Mouse (Mus musculus) CH12.LX (cell line): ENCODE results near the gene Ret. TPM values are rescaled to one million over a fixed set of nuclear protein-coding genes. Genes with fewer than 3 reads are reported as not detected.

ENCODE experiments used
- DNase-seq: peaks from one replicate; pipeline ENCODE4 v3.0.0-alpha.2; 2013; ENCODE audit errors: extremely low read depth
- H3K27ac ChIP-seq: 2 replicates; pipeline ENCODE4 v1.5.1; 2012; ENCODE audit warnings: low read depth, mild to moderate bottlenecking, control low read depth, moderate library complexity; ENCODE audit not compliant: insufficient read depth
- H3K27me3 ChIP-seq: replicated peaks from 2 replicates; pipeline ENCODE3; 2012; ENCODE audit warnings: inconsistent platforms
- H3K36me3 ChIP-seq, 2 experiments: replicated peaks in 1 of 2; 2 replicates each; pipeline versions ENCODE3 to v1.6.1; 2012; ENCODE audit warnings: inconsistent platforms in 1 of 2, low read length in 1 of 2, mild to moderate bottlenecking in 1 of 2, mixed read lengths in 1 of 2, moderate library complexity in 1 of 2; ENCODE audit not compliant: control insufficient read depth in 1 of 2, insufficient read depth in 1 of 2
- H3K4me1 ChIP-seq, 2 experiments: 2 replicates each; pipeline ENCODE4 v1.6.1; 2012; ENCODE audit warnings: inconsistent platforms in 1 of 2, moderate library complexity in 1 of 2; ENCODE audit not compliant: insufficient read depth in 2 of 2, control insufficient read depth in 1 of 2
- H3K4me2 ChIP-seq: 2 replicates; pipeline ENCODE4 v1.6.1; 2012; ENCODE audit warnings: low read depth, mild to moderate bottlenecking, control low read depth; ENCODE audit not compliant: poor library complexity, insufficient read depth, severe bottlenecking
- H3K4me3 ChIP-seq, 3 experiments: fragments of 150-350 bp in 1 of 3; sonication (generic) in 1 of 3; replicated peaks in 1 of 3; 2 replicates each; pipeline versions ENCODE3 to v1.5.1; 2011 to 2012; ENCODE audit warnings: low read depth in 2 of 3, low read length in 2 of 3, mild to moderate bottlenecking in 2 of 3, moderate library complexity in 2 of 3, control low read depth in 1 of 3, improper control_type of control experiment in 1 of 3, inconsistent platforms in 1 of 3, mixed read lengths in 1 of 3; ENCODE audit not compliant: poor library complexity in 1 of 3
- H3K79me2 ChIP-seq: replicated peaks from 2 replicates; pipeline ENCODE4 v1.6.1; 2012; ENCODE audit warnings: mild to moderate bottlenecking, moderate library complexity; ENCODE audit not compliant: control insufficient read depth, poor library complexity, insufficient read depth, severe bottlenecking; ENCODE audit errors: extremely low read depth
- H3K9ac ChIP-seq: 2 replicates; pipeline ENCODE4 v1.6.1; 2012; ENCODE audit warnings: low read depth, mild to moderate bottlenecking, control low read depth, moderate library complexity; ENCODE audit not compliant: insufficient read depth
- H3K9me3 ChIP-seq: replicated peaks from 2 replicates; pipeline ENCODE3; 2012; ENCODE audit warnings: low read length, inconsistent platforms, mixed read lengths
- BHLHE40 ChIP-seq: IDR thresholded peaks from 2 replicates; pipeline ENCODE4 v1.6.1; 2011; ENCODE audit warnings: mild to moderate bottlenecking, low read depth, low read length, improper control_type of control experiment
- CHD1 ChIP-seq: IDR thresholded peaks from 2 replicates; pipeline ENCODE4 v1.6.1; 2012; ENCODE audit warnings: low read depth, low read length, improper control_type of control experiment, inconsistent platforms
- CTCF ChIP-seq, 2 experiments: IDR thresholded peaks in 1 of 2; conservative IDR thresholded peaks in 1 of 2; 2 replicates each; pipeline ENCODE4 v1.5.1; 2011 to 2012; ENCODE audit warnings: low read depth in 2 of 2, low read length in 2 of 2, improper control_type of control experiment in 1 of 2, inconsistent platforms in 1 of 2, mild to moderate bottlenecking in 1 of 2, moderate library complexity in 1 of 2
- E2F4 ChIP-seq: IDR thresholded peaks from 2 replicates; pipeline ENCODE4 v1.6.1; 2011; ENCODE audit warnings: low read depth, low read length, improper control_type of control experiment; ENCODE audit not compliant: insufficient replicate concordance
- ELF1 ChIP-seq: IDR thresholded peaks from 2 replicates; pipeline ENCODE4 v1.6.1; 2014; ENCODE audit warnings: low read depth, mild to moderate bottlenecking, inconsistent platforms, low read length, improper control_type of control experiment
- ETS1 ChIP-seq: conservative IDR thresholded peaks from 2 replicates; pipeline ENCODE4 v1.6.1; 2012; ENCODE audit warnings: low read depth, mild to moderate bottlenecking, inconsistent platforms, low read length, improper control_type of control experiment, moderate library complexity
- GABPA ChIP-seq: IDR thresholded peaks from 2 replicates; pipeline ENCODE4 v1.6.1; 2012; ENCODE audit warnings: low read depth, low read length, improper control_type of control experiment, inconsistent platforms; ENCODE audit not compliant: insufficient replicate concordance
- KAT2A ChIP-seq: IDR thresholded peaks from 2 replicates; pipeline ENCODE4 v1.6.1; 2012; ENCODE audit warnings: low read length, improper control_type of control experiment, inconsistent platforms; ENCODE audit not compliant: insufficient replicate concordance
- MXI1 ChIP-seq: IDR thresholded peaks from 2 replicates; pipeline ENCODE4 v1.6.1; 2011; ENCODE audit warnings: mild to moderate bottlenecking, low read depth, low read length, improper control_type of control experiment
- MYC ChIP-seq: IDR thresholded peaks from 2 replicates; pipeline ENCODE4 v1.6.1; 2011; ENCODE audit warnings: low read depth, mild to moderate bottlenecking, improper control_type of control experiment, low read length
- PAX5 ChIP-seq: IDR thresholded peaks from 2 replicates; pipeline ENCODE4 v1.6.1; 2012; ENCODE audit warnings: low read length, inconsistent platforms, mixed read lengths
- POLR2A ChIP-seq: IDR thresholded peaks from 2 replicates; pipeline ENCODE4 v1.6.1; 2011; ENCODE audit warnings: low read depth, mild to moderate bottlenecking, improper control_type of control experiment, low read length
- POLR2AphosphoS2 ChIP-seq: IDR thresholded peaks from 2 replicates; pipeline ENCODE4 v1.6.1; 2011; ENCODE audit warnings: low read depth, low read length, improper control_type of control experiment
- RAD21 ChIP-seq: IDR thresholded peaks from 2 replicates; pipeline ENCODE4 v1.6.1; 2011; ENCODE audit warnings: low read depth, mild to moderate bottlenecking, low read length, improper control_type of control experiment, moderate library complexity
- SMC3 ChIP-seq: IDR thresholded peaks from 2 replicates; pipeline ENCODE4 v1.6.1; 2011; ENCODE audit warnings: low read depth, low read length, improper control_type of control experiment
- TBP ChIP-seq: conservative IDR thresholded peaks from 2 replicates; pipeline ENCODE4 v1.6.1; 2011; ENCODE audit warnings: low read depth, low read length, improper control_type of control experiment
- UBTF ChIP-seq: IDR thresholded peaks from 2 replicates; pipeline ENCODE4 v1.6.1; 2012; ENCODE audit warnings: low read depth, mild to moderate bottlenecking, inconsistent platforms, low read length, improper control_type of control experiment, moderate library complexity
- USF2 ChIP-seq: conservative IDR thresholded peaks from 2 replicates; pipeline ENCODE4 v1.6.1; 2011; ENCODE audit warnings: low read depth, low read length, improper control_type of control experiment
- ZC3H11A ChIP-seq: IDR thresholded peaks from 2 replicates; pipeline ENCODE4 v1.6.1; 2012; ENCODE audit warnings: low read depth, mild to moderate bottlenecking, inconsistent platforms, low read length, improper control_type of control experiment
- dilution Hi-C: fragments of 300-500 bp; cut with MboI; formaldehyde crosslinking; loops from 2 replicates; pipeline ENCODE4 v1.14.3; 2020; ENCODE audit warnings: low sequenced_read_pairs; ENCODE audit not compliant: extremely low pct_unique_long_range_greater_than_20kb, extremely low pct_ligation_motif_present
- in situ Hi-C: fragments of 300-500 bp; cut with MboI; formaldehyde crosslinking; loops from 3 replicates; pipeline ENCODE4 v1.14.3; 2019; ENCODE audit warnings: low sequenced_read_pairs, low pct_ligation_motif_present, low pct_unique_long_range_greater_than_20kb, mixed read lengths
- polyA plus RNA-seq: library from polyadenylated mRNA; unstranded; fragments of >175 nt; gene quantifications from 2 replicates; pipeline ENCODE4 v1.2.1, GENCODE M21; 2012; ENCODE audit warnings: low read depth; ENCODE audit not compliant: insufficient read length
- total RNA-seq, 2 experiments: library from RNA; depleted of rRNA; stranded (reverse); fragments of 300-350 nt in 1 of 2; fragments of >200 nt in 1 of 2; gene quantifications; 2 replicates each; pipeline ENCODE4 v1.2.3; 2012 to 2014

The Ret gene
- total and polyA plus RNA-seq, 3 experiments: not detected

DNA sequence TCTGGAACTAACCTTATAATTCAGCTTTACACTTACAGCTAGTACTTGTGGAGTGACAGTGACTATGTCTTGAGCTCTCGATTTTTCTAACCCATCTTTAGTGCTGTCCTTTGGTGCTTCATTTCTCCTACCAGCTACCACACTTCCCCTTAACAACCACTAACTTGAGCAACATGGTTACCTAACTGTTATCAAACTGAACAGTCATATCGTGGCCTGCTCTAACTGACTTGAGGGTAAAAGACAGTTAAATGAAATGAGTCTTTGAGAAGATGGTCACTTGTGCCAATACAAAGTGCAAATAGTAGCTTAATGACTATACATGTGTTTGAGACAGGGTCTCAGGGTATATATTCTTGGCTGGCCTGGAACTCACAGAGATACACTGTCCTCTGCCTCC lies 60.4 kb downstream of the Ret start:
- no peak for DNase-seq
- peaks cover 0 to 7% of the 10 kb centered on the region in 2 experiments; a peak in 1 of 4 replicates for H3K4me1 ChIP-seq
- H3K27me3 ChIP-seq: peaks cover 32% of the 10 kb centered on the region
- in situ Hi-C loops (no loop called here), dilution Hi-C loops (no loop called here)
- H3K27ac ChIP-seq: no peak overlapping the region
- H3K36me3 ChIP-seq: no peaks in the 10 kb centered on the region
- peaks cover 4% of the 10 kb centered on the region for H3K9me3 ChIP-seq
- H3K9ac ChIP-seq: no peak overlapping the region
- no peak overlapping the region for H3K4me2 ChIP-seq
- no peaks in the 10 kb centered on the region for H3K79me2 ChIP-seq
- no peak overlapping the region for H3K4me3 ChIP-seq
- TF ChIP-seq CTCF (conservative IDR thresholded peaks at IDR 0.05 in 1 of 2, IDR thresholded peaks at IDR 0.05 in 1 of 2; ENCODE audit: low read depth in 2 of 2, low read length in 2 of 2) (no peak), BHLHE40 (no peak), E2F4 (no peak), POLR2A (no peak), POLR2AphosphoS2 (no peak), ELF1 (no peak), MXI1 (no peak), GABPA (no peak), TBP (no peak), USF2 (no peak), ZC3H11A (no peak), KAT2A (no peak), PAX5 (no peak), RAD21 (no peak), MYC (no peak), ETS1 (no peak), CHD1 (no peak), SMC3 (no peak)

DNA sequence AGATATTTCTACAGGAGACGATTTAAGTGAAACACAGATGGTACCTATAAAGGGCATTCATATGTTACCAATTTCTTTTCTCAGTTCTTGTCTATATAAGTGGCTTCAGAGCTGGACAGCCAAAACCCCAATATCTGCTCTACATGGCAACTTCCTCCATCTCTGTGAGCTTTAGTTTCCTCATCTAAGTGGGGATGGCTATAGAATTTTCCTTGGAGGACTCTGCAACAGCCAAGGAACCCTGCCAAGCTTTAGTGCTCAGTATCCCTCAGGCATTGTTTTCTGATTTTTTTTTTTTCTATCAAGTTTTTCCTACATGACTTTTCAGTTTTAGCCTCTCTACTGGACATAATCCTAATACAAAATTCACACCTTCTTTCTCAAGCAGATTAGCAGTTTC lies 63.1 kb downstream of the Ret start:
- TF ChIP-seq UBTF (no peak), E2F4 (no peak)

More for the DNA sequence above, 63.1 kb downstream of the Ret start:
- in situ Hi-C loops: no loop called here
- Histone ChIP-seq H3K27ac (no peak overlapping the region), H3K27me3 (peaks cover 7% of the 10 kb centered on the region), H3K9ac (no peak overlapping the region), H3K36me3 (no peaks in the 10 kb centered on the region), H3K4me2 (no peak overlapping the region), H3K79me2 (no peaks in the 10 kb centered on the region), H3K9me3 (no peaks in the 10 kb centered on the region), H3K4me3 (no peak overlapping the region), H3K4me1 (peaks cover 0 to 7% of the 10 kb centered on the region in 2 experiments; a peak in 1 of 4 replicates)
- DNase-seq: no peak
- dilution Hi-C loops: no loop called here
